Mouse (Mus musculus): ENCODE measurements at regions not wholly inside any gene's neighbourhood (a gene's known extent, or its start where the extent isn't known, plus 50 kb on each side); places are given as distances from the start of the nearest gene placed in this dataset.

DNA sequence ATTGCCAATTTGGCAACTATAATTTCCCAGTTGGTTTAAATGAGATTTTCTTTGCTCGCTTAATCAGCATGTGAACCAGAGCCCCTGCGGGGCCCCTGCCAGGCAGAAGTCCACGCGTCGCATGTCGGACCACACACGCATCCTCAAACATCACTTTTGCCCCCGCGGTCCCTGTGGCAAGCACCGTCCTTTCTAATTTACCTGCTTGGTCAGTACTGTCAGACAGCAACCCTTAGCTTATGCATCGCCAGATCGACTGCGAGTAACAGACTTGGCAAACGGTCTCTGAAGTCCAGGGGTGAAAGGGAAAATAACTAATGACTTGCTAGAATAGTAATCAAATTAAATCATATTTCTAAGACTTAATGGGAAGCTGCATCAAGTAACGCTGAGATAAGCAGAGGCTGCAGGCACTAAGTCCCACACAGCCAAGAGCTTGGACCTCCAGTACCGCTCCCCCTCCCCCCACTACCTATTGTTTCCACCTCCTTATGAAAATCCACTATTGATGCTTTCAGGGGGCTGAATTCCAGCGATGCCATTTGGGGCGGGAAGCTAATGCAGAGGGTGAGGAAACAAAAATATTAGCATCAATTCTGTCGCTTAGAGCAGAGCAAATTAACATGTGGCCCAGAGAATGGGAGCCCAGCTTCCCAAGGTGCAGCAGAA lies 142.0 kb upstream of the Cntnap4 start:
- Histone ChIP-seq H3ac (ENCODE audit: control insufficient read depth, insufficient read length, low read depth) (no peak overlapping the region), H3K79me3 (ENCODE audit: low read depth) (no peaks in the 10 kb centered on the region), H3K36me3 (ENCODE audit: control insufficient read depth, insufficient read depth) (no peaks in the 10 kb centered on the region), H3K4me3 (ENCODE audit: insufficient read depth, poor library complexity, severe bottlenecking) (no peak overlapping the region), H3K27me3 (ENCODE audit: control insufficient read depth, insufficient read depth, insufficient read length) (no peaks in the 10 kb centered on the region), H3K79me2 (ENCODE audit: control insufficient read depth, insufficient read depth) (no peaks in the 10 kb centered on the region)
- no peak for TF ChIP-seq MYOG (IDR thresholded peaks at IDR 0.05; ENCODE audit: control insufficient read depth, extremely low read depth, insufficient read length)
- TF ChIP-seq USF1 (IDR thresholded peaks at IDR 0.05; ENCODE audit: low read depth) = no peak
- TF ChIP-seq CEBPB (IDR thresholded peaks at IDR 0.05; ENCODE audit: low read depth) = no peak
- TF ChIP-seq MAX (IDR thresholded peaks at IDR 0.05) = no peak
- no peak for TF ChIP-seq FOSL1 (IDR thresholded peaks at IDR 0.05; ENCODE audit: insufficient read depth, low read length, poor library complexity, severe bottlenecking)
- no peak for TF ChIP-seq MYOD1 (IDR thresholded peaks at IDR 0.05; ENCODE audit: control insufficient read depth, insufficient read length, low read depth)
- TF ChIP-seq CTCF (IDR thresholded peaks at IDR 0.05; ENCODE audit: control insufficient read depth, insufficient read depth, insufficient read length) = no peak

DNA sequence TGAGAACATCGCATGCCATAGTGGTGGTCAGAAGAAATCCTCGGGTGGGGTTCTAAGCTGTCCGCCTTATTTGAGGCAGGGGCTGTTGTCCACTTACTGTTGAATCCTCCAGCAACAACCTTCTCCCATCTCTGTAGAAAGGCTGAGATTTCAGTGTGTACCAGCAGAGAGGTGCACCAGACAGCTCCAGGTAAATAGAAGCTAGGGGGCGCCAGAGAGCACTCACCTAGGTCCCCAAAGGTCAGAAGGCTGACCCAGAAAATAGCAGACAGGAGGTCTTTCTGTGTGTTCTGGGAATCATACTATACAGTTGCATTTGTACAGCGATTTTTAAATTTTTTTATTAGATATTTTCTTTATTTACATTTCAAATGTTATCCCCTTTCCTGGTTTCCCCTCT lies 157.9 kb upstream of the Cntnap4 start:
- TF ChIP-seq MYOD1 (IDR thresholded peaks at IDR 0.05; ENCODE audit: control insufficient read depth, insufficient read length, low read depth) (no peak), MAX (IDR thresholded peaks at IDR 0.05) (no peak), USF1 (IDR thresholded peaks at IDR 0.05; ENCODE audit: low read depth) (no peak), MYOG (IDR thresholded peaks at IDR 0.05; ENCODE audit: control insufficient read depth, extremely low read depth, insufficient read length) (no peak), FOSL1 (IDR thresholded peaks at IDR 0.05; ENCODE audit: insufficient read depth, low read length, poor library complexity, severe bottlenecking) (no peak)
- H3K27me3 ChIP-seq (ENCODE audit: control insufficient read depth, insufficient read depth, insufficient read length) = no peaks in the 10 kb centered on the region
- no peaks in the 10 kb centered on the region for H3K79me2 ChIP-seq (ENCODE audit: control insufficient read depth, insufficient read depth)
- H3K4me3 ChIP-seq (ENCODE audit: insufficient read depth, poor library complexity, severe bottlenecking) = no peak overlapping the region
- no peaks in the 10 kb centered on the region for H3K79me3 ChIP-seq (ENCODE audit: low read depth)
- no peak overlapping the region for H3ac ChIP-seq (ENCODE audit: control insufficient read depth, insufficient read length, low read depth)
- no peaks in the 10 kb centered on the region for H3K36me3 ChIP-seq (ENCODE audit: control insufficient read depth, insufficient read depth)

DNA sequence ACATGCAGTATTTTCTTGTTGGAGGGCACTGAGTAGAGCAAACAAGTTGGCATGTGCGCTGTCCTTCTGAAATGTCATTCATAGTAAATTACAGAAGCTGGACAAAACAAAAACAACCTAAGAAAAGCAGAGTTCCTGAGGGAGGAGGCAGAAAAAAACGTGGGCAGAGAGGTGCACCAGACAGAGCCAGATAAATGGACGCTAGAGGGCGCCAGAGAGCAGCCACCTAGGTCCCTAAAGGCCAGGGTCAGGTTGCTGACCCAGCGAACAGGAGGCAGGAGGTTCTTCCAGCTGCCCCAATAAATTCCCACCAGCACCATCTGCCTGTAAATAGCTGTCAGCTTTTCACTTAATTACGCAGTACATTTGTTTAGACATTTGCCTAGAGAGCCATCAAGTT lies 158.6 kb upstream of the Cntnap4 start:
- no peak for TF ChIP-seq MYOG (IDR thresholded peaks at IDR 0.05; ENCODE audit: control insufficient read depth, extremely low read depth, insufficient read length)
- TF ChIP-seq FOSL1 (IDR thresholded peaks at IDR 0.05; ENCODE audit: insufficient read depth, low read length, poor library complexity, severe bottlenecking) = no peak
- peak; percentile 11 for TF ChIP-seq CTCF (IDR thresholded peaks at IDR 0.05; ENCODE audit: control insufficient read depth, insufficient read depth, insufficient read length)
- no peak for TF ChIP-seq USF1 (IDR thresholded peaks at IDR 0.05; ENCODE audit: low read depth)
- H3K4me3 ChIP-seq (ENCODE audit: insufficient read depth, poor library complexity, severe bottlenecking) = no peak overlapping the region
- no peaks in the 10 kb centered on the region for H3K79me2 ChIP-seq (ENCODE audit: control insufficient read depth, insufficient read depth)
- H3K27me3 ChIP-seq (ENCODE audit: control insufficient read depth, insufficient read depth, insufficient read length) = no peaks in the 10 kb centered on the region
- no peaks in the 10 kb centered on the region for H3K36me3 ChIP-seq (ENCODE audit: control insufficient read depth, insufficient read depth)
- no peak overlapping the region for H3ac ChIP-seq (ENCODE audit: control insufficient read depth, insufficient read length, low read depth)
- H3K79me3 ChIP-seq (ENCODE audit: low read depth) = no peaks in the 10 kb centered on the region

- no peaks in the 10 kb centered on the region for H3K79me2 ChIP-seq (ENCODE audit: control insufficient read depth, insufficient read depth)
- H3K4me3 ChIP-seq (ENCODE audit: insufficient read depth, poor library complexity, severe bottlenecking) = no peak overlapping the region
- no peaks in the 10 kb centered on the region for H3K79me3 ChIP-seq (ENCODE audit: low read depth)
- H3ac ChIP-seq (ENCODE audit: control insufficient read depth, insufficient read length, low read depth) = no peak overlapping the region
- H3K27me3 ChIP-seq (ENCODE audit: control insufficient read depth, insufficient read depth, insufficient read length) = no peaks in the 10 kb centered on the region
- H3K36me3 ChIP-seq (ENCODE audit: control insufficient read depth, insufficient read depth) = no peaks in the 10 kb centered on the region
- TF ChIP-seq CTCF (IDR thresholded peaks at IDR 0.05; ENCODE audit: control insufficient read depth, insufficient read depth, insufficient read length) (no peak), CEBPB (IDR thresholded peaks at IDR 0.05; ENCODE audit: low read depth) (no peak), MYOD1 (IDR thresholded peaks at IDR 0.05; ENCODE audit: control insufficient read depth, insufficient read length, low read depth) (no peak)
Measured at GRCm38 (mm10) chr8:112408211-112408735, 161.6 kb upstream of the Cntnap4 start.

DNA sequence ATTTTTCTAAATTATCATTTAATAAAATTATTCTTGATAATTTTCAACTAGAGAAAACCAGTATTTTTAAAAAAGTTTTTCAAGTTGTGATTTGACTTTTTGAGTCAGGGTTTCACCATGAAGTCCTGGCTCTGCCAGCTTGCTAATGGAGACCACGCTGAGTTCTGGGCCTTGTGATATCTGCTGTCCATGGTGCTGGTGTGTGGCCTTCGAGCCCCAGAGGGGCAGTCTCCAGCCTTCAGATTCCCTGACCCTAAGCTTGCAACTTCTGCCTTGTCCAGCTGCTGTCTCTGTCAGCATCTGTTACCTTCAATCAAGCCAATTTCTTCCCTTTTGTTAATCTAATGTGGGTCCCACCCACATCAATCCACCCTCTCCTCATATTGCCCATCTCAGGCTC lies 165.8 kb upstream of the Cntnap4 start:
- H3K79me2 ChIP-seq (ENCODE audit: control insufficient read depth, insufficient read depth) = no peaks in the 10 kb centered on the region
- TF ChIP-seq FOSL1 (IDR thresholded peaks at IDR 0.05; ENCODE audit: insufficient read depth, low read length, poor library complexity, severe bottlenecking) (no peak), MAX (IDR thresholded peaks at IDR 0.05) (no peak), CTCF (IDR thresholded peaks at IDR 0.05; ENCODE audit: control insufficient read depth, insufficient read depth, insufficient read length) (no peak), MYOG (IDR thresholded peaks at IDR 0.05; ENCODE audit: control insufficient read depth, extremely low read depth, insufficient read length) (no peak), USF1 (IDR thresholded peaks at IDR 0.05; ENCODE audit: low read depth) (no peak)
- H3K36me3 ChIP-seq (ENCODE audit: control insufficient read depth, insufficient read depth) = no peaks in the 10 kb centered on the region
- no peak overlapping the region for H3K4me3 ChIP-seq (ENCODE audit: insufficient read depth, poor library complexity, severe bottlenecking)
- H3ac ChIP-seq (ENCODE audit: control insufficient read depth, insufficient read length, low read depth) = no peak overlapping the region
- H3K79me3 ChIP-seq (ENCODE audit: low read depth) = no peaks in the 10 kb centered on the region
- no peaks in the 10 kb centered on the region for H3K27me3 ChIP-seq (ENCODE audit: control insufficient read depth, insufficient read depth, insufficient read length)

GRCm38 (mm10) chr8:112397438-112397837 lies 172.4 kb upstream of the Cntnap4 start:
- H3ac ChIP-seq (ENCODE audit: control insufficient read depth, insufficient read length, low read depth) = no peak overlapping the region
- H3K79me2 ChIP-seq (ENCODE audit: control insufficient read depth, insufficient read depth) = no peaks in the 10 kb centered on the region
- H3K79me3 ChIP-seq (ENCODE audit: low read depth) = no peaks in the 10 kb centered on the region
- no peak overlapping the region for H3K4me3 ChIP-seq (ENCODE audit: insufficient read depth, poor library complexity, severe bottlenecking)
- no peak for TF ChIP-seq MYOG (IDR thresholded peaks at IDR 0.05; ENCODE audit: control insufficient read depth, extremely low read depth, insufficient read length)
- TF ChIP-seq FOSL1 (IDR thresholded peaks at IDR 0.05; ENCODE audit: insufficient read depth, low read length, poor library complexity, severe bottlenecking) = no peak
- H3K27me3 ChIP-seq (ENCODE audit: control insufficient read depth, insufficient read depth, insufficient read length) = no peaks in the 10 kb centered on the region
- H3K36me3 ChIP-seq (ENCODE audit: control insufficient read depth, insufficient read depth) = no peaks in the 10 kb centered on the region
